Mouse (Mus musculus) lung, embryonic 15.5 days (tissue): Measurements from ENCODE around the gene Uso1. TPM values are rescaled to one million over a fixed set of nuclear protein-coding genes. Genes with fewer than 3 reads are reported as not detected.
"Not testable (repeated sequence)": the region's sequence is repeated elsewhere in the genome, so short reads cannot be mapped to it uniquely, and the experiment has no call there.

ENCODE experiments used
- ATAC-seq: fragments of 200-750 bp; cut with Nextera tagmentation; 2 replicates; pipeline ENCODE4 v1.8.0; 2017; ENCODE audit warnings: moderate number of reproducible peaks, borderline replicate concordance; ENCODE audit not compliant: low FRiP score, low TSS enrichment; ENCODE audit errors: extremely low read depth
- H3K27ac ChIP-seq: fragments of 300-500 bp; sonication (generic); 2 replicates; pipeline ENCODE4 v1.5.1; 2015; ENCODE audit warnings: moderate library complexity, mild to moderate bottlenecking, inconsistent platforms
- H3K27me3 ChIP-seq: fragments of 300-500 bp; sonication (generic); 2 replicates; pipeline ENCODE4 v1.6.1; 2015; ENCODE audit warnings: inconsistent platforms
- H3K36me3 ChIP-seq: fragments of 300-500 bp; sonication (generic); 2 replicates; pipeline ENCODE4 v1.6.1; 2015; ENCODE audit warnings: inconsistent platforms
- H3K4me1 ChIP-seq: fragments of 300-500 bp; sonication (generic); 2 replicates; pipeline ENCODE4 v1.6.1; 2015; ENCODE audit warnings: inconsistent platforms
- H3K4me2 ChIP-seq: fragments of 300-500 bp; sonication (generic); 2 replicates; pipeline ENCODE4 v1.6.1; 2015; ENCODE audit warnings: inconsistent platforms, mild to moderate bottlenecking, moderate library complexity
- H3K4me3 ChIP-seq: fragments of 300-500 bp; sonication (generic); 2 replicates; pipeline ENCODE4 v1.5.1; 2015; ENCODE audit warnings: mild to moderate bottlenecking, inconsistent platforms
- H3K9ac ChIP-seq: fragments of 300-500 bp; sonication (generic); 2 replicates; pipeline ENCODE4 v1.6.1; 2015; ENCODE audit warnings: inconsistent platforms
- H3K9me3 ChIP-seq: fragments of 300-500 bp; sonication (generic); 2 replicates; pipeline ENCODE4 v1.6.1; 2016; ENCODE audit warnings: inconsistent platforms
- WGBS: fragments of 180-500 bp; shearing (Covaris S2); methylation state at CpG from one replicate; pipeline ENCODE4 v1.1.7; 2015; 5-methylcytosine and 5-hydroxymethylcytosine counted together
- polyA plus RNA-seq: library from polyadenylated mRNA; unstranded; fragments of >200 nt; fragmentation: Nextera tagmentation; extraction: Ambion mirVana; gene quantifications from 2 replicates; pipeline ENCODE4 v1.2.1, GENCODE M21; 2015

The Uso1 gene
- polyA plus RNA-seq, 1 experiment from 2014 or later: 38.0 TPM

DNA sequence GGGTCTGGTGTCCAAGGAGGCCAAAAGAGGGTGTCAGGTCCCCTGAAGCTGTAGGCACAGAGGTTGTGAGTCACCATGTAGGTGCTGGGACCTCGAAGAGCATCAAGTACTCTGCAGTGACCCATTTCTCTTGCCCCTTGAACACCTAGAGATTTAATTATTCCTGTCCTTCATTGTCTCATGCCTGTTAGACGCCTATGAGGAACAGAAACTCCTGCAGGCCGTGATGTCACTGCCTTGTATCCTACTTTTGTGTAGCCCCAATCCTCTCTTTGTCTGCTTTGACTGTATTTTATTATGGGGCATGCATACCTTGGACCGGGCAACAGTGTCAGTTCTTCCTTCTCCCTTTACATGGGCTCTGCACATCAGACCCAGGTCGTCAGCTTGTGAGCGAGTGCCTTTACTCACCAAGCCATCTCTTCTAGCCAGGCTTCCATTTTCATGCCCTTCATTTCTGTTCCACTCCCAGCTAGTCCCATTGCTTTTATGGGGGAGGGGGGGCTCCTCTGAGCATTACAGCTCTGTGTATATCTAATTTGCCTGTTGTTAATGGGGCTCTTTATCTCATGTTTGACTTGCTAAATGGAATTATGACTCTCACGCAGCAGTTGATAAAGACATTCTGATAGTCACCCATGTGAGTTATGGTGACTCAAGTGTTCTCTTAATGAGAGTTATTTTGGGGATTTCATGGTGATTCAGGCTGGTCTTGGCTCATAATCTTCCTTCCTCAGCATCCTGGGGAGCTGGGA, 7.4 kb downstream of the Uso1 start:
- Histone ChIP-seq H3K27ac (no peak overlapping the region), H3K4me3 (no peak overlapping the region), H3K36me3 (no peaks in the 10 kb centered on the region), H3K9me3 (no peaks in the 10 kb centered on the region), H3K9ac (no peak overlapping the region), H3K4me1 (no peaks in the 10 kb centered on the region), H3K27me3 (no peaks in the 10 kb centered on the region), H3K4me2 (no peak overlapping the region)
- 88% methylated on average over 7 of the region's 7 CpGs for WGBS
- no peak for ATAC-seq

DNA sequence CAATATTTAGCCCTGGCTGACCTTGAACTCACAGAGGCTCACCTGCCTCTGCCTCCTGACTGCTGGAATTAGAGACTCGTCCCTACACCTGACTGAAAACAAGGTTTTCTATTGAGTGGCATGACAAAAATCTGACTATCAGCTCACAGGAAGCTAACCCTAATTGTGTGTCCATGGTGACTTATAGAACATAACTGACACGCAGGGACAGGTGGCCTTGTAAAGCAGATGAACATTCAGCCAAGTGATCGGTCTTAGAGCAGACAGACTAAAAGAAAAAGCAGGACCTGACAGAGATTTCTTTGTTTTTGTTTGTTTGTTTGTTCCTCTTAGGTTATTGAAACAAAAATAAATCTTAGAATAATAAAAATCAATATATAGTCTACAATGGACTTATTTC, 10.5 kb downstream of the Uso1 start:
- H3K4me2 ChIP-seq: no peak overlapping the region
- no peak overlapping the region for H3K4me3 ChIP-seq
- no peaks in the 10 kb centered on the region for H3K27me3 ChIP-seq
- no peaks in the 10 kb centered on the region for H3K9me3 ChIP-seq
- no peak for ATAC-seq
- H3K36me3 ChIP-seq: no peaks in the 10 kb centered on the region; the same call in 1 of the 2 replicates
- H3K4me1 ChIP-seq: no peaks in the 10 kb centered on the region
- 84% methylated on average over 3 of the region's 3 CpGs for WGBS
- no peak overlapping the region for H3K27ac ChIP-seq
- no peak overlapping the region for H3K9ac ChIP-seq

- no peaks in the 10 kb centered on the region for H3K27me3 ChIP-seq
- H3K4me3 ChIP-seq: no peak overlapping the region
- no peak overlapping the region for H3K27ac ChIP-seq
- 80% methylated on average over 5 of the region's 5 CpGs for WGBS
- no peaks in the 10 kb centered on the region for H3K4me1 ChIP-seq
- H3K9ac ChIP-seq: no peak overlapping the region
- ATAC-seq: no peak
- H3K4me2 ChIP-seq: no peak overlapping the region
- no peaks in the 10 kb centered on the region for H3K9me3 ChIP-seq
- peaks cover 4% of the 10 kb centered on the region for H3K36me3 ChIP-seq
Measured at GRCm38 (mm10) chr5:92149330-92149982, 11.7 kb downstream of the Uso1 start.

- Histone ChIP-seq H3K9ac (no peak overlapping the region), H3K27ac (no peak overlapping the region), H3K4me1 (no peaks in the 10 kb centered on the region), H3K9me3 (no peaks in the 10 kb centered on the region), H3K4me2 (no peak overlapping the region), H3K4me3 (no peak overlapping the region), H3K27me3 (no peaks in the 10 kb centered on the region), H3K36me3 (peaks cover 4% of the 10 kb centered on the region)
- ATAC-seq: no peak
- 84% methylated on average over 3 of the region's 3 CpGs for WGBS
Measured at GRCm38 (mm10) chr5:92154861-92155260, 17.1 kb downstream of the Uso1 start.

- Histone ChIP-seq H3K9ac (no peak overlapping the region), H3K9me3 (no peaks in the 10 kb centered on the region), H3K27ac (no peak overlapping the region), H3K4me2 (no peak overlapping the region), H3K4me1 (no peaks in the 10 kb centered on the region), H3K27me3 (no peaks in the 10 kb centered on the region), H3K36me3 (peaks cover 31% of the 10 kb centered on the region), H3K4me3 (no peak overlapping the region)
- WGBS: 80% methylated on average over 6 of the region's 6 CpGs
- no peak for ATAC-seq
Measured at GRCm38 (mm10) chr5:92165976-92166375, 28.2 kb downstream of the Uso1 start.

GRCm38 (mm10) chr5:92183071-92183830, 45.5 kb downstream of the Uso1 start:
- no peak for ATAC-seq
- Histone ChIP-seq H3K4me3 (no peak overlapping the region), H3K4me2 (no peak overlapping the region), H3K9me3 (no peaks in the 10 kb centered on the region), H3K27me3 (no peaks in the 10 kb centered on the region), H3K36me3 (peaks cover 55% of the 10 kb centered on the region), H3K27ac (no peak overlapping the region), H3K4me1 (no peaks in the 10 kb centered on the region), H3K9ac (no peak overlapping the region)
- WGBS: 71% methylated on average over 8 of the region's 8 CpGs

- H3K27ac ChIP-seq: no peak overlapping the region
- H3K9me3 ChIP-seq: no peaks in the 10 kb centered on the region
- no peak for ATAC-seq
- H3K9ac ChIP-seq: no peak overlapping the region
- no peaks in the 10 kb centered on the region for H3K27me3 ChIP-seq
- H3K4me1 ChIP-seq: no peaks in the 10 kb centered on the region
- H3K4me3 ChIP-seq: no peak overlapping the region
- H3K4me2 ChIP-seq: no peak overlapping the region
- 92% methylated on average over 7 of the region's 7 CpGs for WGBS
- peaks cover 61% of the 10 kb centered on the region for H3K36me3 ChIP-seq
Measured at GRCm38 (mm10) chr5:92188881-92189483, 51.2 kb downstream of the Uso1 start.

DNA sequence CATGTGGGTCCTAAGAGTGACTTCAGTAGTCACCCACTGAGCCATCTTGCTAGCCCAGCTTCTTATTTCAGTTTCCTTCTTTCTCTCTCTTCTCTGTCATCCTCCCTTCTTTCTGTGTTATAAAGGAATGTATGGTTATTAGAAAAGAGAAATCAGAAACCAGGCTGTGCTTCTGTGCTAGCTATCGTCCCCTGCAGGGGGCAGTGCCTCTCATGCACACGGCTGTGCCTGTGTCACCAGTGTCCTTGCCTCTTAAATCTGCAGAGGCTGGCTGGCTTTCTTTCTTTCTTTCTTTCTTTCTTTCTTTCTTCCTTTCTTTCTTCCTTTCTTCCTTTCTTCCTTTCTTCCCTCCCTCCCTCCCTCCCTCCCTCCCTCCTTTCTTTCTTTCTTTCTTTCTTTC, 58.0 kb downstream of the Uso1 start:
- not testable (repeated sequence) for H3K27me3 ChIP-seq, H3K4me1 ChIP-seq, H3K27ac ChIP-seq, H3K4me2 ChIP-seq, H3K9me3 ChIP-seq, ATAC-seq, H3K4me3 ChIP-seq, H3K9ac ChIP-seq
- H3K36me3 ChIP-seq: peaks cover 66% of the 10 kb centered on the region
- 58% methylated on average over 2 of the region's 2 CpGs for WGBS

GRCm38 (mm10) chr5:92196895-92197811, 59.4 kb downstream of the Uso1 start:
- Histone ChIP-seq H3K27ac (no peak overlapping the region), H3K4me3 (no peak overlapping the region), H3K9me3 (no peaks in the 10 kb centered on the region), H3K4me1 (no peaks in the 10 kb centered on the region), H3K36me3 (peaks cover 77% of the 10 kb centered on the region), H3K27me3 (no peaks in the 10 kb centered on the region), H3K4me2 (no peak overlapping the region), H3K9ac (no peak overlapping the region)
- 86% methylated on average over 15 of the region's 15 CpGs for WGBS
- no peak for ATAC-seq

GRCm38 (mm10) chr5:92198266-92198665, 60.5 kb downstream of the Uso1 start:
- H3K4me3 ChIP-seq: no peak overlapping the region
- H3K9me3 ChIP-seq: no peaks in the 10 kb centered on the region
- no peak overlapping the region for H3K4me2 ChIP-seq
- no peaks in the 10 kb centered on the region for H3K27me3 ChIP-seq
- H3K27ac ChIP-seq: no peak overlapping the region
- ATAC-seq: no peak
- 77% methylated on average over 8 of the region's 8 CpGs for WGBS
- no peak overlapping the region for H3K9ac ChIP-seq
- H3K4me1 ChIP-seq: no peaks in the 10 kb centered on the region
- peaks cover 70% of the 10 kb centered on the region for H3K36me3 ChIP-seq
